Mouse (Mus musculus): ENCODE measurements at regions not wholly inside any gene's neighbourhood (a gene's known extent, or its start where the extent isn't known, plus 50 kb on each side); places are given as distances from the start of the nearest gene placed in this dataset.

- no peak for TF ChIP-seq EP300 (IDR thresholded peaks at IDR 0.05; ENCODE audit: insufficient read depth, low read depth, low read length)
- TF ChIP-seq CTCF (IDR thresholded peaks at IDR 0.05), result peak; percentile 23; the same call in 1 of the 2 replicates
- no peak for TF ChIP-seq POLR2A (IDR thresholded peaks at IDR 0.05; ENCODE audit: insufficient read depth, low read depth, low read length)
These were observed 282.4 kb downstream of the Stim2 start for GRCm38 (mm10) chr5:54280670-54281069.
